Mouse (Mus musculus) B cell, adult 2 months (primary cell): Measurements from ENCODE around the gene Patl2.

Experiments used
- DNase-seq, 2 experiments: peaks; one replicate each; pipeline ENCODE4 v3.0.0; 2022

Gene Patl2

GRCm38 (mm10) chr2:122171292-122171691 is 14.7 kb downstream of the Patl2 start:
- DNase-seq, result no peak

DNA sequence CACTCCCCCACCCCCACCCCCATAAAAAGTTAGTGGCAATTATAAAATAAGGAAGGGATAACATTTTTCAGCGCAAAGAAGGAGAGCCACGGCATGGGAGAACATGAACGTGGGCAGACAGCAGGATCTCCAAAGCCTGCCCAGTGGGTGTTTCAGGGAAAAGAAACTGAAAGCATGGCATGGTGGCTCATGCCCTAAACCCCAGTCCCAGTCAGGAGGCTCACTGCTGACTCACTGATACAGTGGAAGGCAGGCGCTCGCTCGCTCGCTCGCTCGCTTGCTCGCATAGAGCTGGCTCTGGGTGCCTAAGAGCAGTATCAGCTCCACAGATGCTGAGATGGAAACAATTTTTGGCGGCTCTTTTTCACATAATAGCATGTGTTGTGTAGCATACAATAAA is 21.7 kb downstream of the Patl2 start:
- DNase-seq, result peak in 1 of 2 experiments; percentile 23

GRCm38 (mm10) chr2:122163430-122164195 is 22.4 kb downstream of the Patl2 start:
- no peak for DNase-seq

DNA sequence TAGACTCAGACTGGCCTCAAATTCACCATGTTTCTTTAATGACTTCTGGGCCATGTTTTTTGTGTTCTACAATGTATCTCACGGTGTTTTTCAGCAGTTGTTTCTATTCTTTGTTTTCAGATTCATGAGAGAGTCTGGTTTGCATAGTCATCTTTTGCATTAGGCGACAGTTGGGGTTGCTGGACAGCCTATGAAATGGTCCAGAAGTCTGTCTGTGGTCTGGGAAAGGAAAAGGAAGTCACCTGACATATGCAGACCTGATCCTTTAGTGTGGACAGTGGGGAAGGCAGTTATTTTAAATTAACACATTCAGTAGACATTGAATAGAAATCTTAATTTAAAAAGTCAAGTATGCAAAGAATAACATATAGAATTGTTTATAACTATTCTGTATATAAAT is 23.5 kb downstream of the Patl2 start:
- no peak for DNase-seq

DNA sequence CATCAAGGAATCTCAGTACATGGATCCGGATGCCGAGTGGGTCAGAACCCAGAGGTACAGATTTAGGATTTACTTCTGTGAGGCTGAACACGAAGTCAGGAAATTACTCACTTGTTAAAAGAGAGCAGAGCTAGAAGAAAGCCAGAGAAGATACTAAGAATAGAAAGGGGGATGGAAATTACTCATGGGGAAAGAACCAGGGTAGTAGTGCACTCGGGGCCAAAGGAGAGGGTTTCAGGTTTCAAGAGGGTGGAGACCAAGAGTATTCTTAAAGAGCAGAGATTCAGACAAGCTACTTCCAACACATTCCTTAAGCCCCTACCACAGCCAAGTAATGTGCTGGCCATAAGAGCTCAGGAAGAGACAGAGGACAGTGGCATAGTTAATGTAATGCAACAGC is 24.4 kb downstream of the Patl2 start:
- DNase-seq, result no peak

DNA sequence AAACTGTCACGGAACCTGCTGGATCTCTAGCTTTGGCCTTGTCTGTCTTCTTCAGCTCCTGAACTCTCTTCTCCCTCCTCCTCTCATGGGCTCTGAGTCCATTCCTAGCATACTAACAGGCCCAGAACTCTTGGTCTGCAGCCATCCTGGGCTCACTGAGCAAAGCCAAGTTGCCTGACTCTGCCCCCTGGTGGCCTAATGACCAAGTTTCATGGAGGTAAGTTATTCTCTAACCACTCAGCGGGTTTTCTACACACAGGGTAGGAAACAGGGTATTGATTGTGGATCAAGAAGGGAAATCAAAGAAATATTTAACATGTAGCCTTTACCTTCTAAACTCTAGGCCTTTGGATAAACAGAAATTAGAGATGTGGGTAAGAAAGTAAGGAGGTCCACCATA is 25.3 kb downstream of the Patl2 start, which contains the start of gene Trim69:
Trim69 (plus strand) TSS at position 21 of the 400 bp plus-strand sequence.
- peak; percentile 89 to 92 for DNase-seq

DNA sequence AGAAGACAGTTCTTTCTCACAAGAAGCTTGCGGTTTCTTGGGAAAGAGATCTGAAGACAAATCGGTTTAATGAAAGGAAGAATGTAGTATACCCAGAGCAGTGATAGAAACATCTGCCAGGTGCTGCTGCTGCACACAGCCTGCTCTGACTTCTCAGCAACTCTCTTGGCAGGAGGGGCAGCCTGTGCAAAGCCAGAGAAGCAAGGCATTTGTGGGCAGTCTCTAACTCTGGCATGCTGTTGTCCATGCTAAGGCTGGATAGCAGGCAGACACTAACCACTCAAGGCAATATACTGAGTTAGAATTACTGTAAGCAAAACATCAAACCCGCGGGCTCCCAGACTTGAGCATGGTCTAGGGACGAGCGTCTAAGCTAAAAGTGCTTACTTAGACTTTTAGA is 26.3 kb downstream of the Patl2 start:
- DNase-seq, result no peak

GRCm38 (mm10) chr2:122158362-122158802 is 27.6 kb downstream of the Patl2 start:
- DNase-seq, result no peak

DNA sequence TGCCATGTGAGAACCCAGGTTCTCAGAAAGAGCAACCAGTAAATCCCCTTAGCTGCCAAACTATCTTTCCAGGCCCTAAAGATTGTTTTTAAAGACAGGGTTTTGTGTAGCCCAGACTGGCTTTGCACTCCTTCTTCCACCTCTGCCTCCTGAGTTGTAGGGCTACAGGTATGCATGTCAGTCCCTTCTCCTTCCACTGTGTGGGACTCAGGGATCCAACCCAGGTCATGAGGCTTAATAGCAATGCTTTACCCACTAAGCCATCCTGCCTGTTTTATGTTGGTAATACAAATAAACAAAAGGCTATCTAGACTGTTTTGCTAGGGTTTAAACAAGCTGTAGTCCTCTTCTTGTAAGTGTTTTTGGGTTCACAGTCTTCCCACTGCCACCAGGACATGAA is 28.4 kb downstream of the Patl2 start:
- no peak for DNase-seq

- DNase-seq, result peak in 1 of 2 experiments; percentile 29
These were observed 29.8 kb downstream of the Patl2 start for GRCm38 (mm10) chr2:122156051-122156700.

GRCm38 (mm10) chr2:122155292-122155691 is 30.7 kb downstream of the Patl2 start:
- DNase-seq, result peak in 1 of 2 experiments; percentile 25

GRCm38 (mm10) chr2:122154479-122154878 is 31.5 kb downstream of the Patl2 start:
- DNase-seq, result no peak

DNA sequence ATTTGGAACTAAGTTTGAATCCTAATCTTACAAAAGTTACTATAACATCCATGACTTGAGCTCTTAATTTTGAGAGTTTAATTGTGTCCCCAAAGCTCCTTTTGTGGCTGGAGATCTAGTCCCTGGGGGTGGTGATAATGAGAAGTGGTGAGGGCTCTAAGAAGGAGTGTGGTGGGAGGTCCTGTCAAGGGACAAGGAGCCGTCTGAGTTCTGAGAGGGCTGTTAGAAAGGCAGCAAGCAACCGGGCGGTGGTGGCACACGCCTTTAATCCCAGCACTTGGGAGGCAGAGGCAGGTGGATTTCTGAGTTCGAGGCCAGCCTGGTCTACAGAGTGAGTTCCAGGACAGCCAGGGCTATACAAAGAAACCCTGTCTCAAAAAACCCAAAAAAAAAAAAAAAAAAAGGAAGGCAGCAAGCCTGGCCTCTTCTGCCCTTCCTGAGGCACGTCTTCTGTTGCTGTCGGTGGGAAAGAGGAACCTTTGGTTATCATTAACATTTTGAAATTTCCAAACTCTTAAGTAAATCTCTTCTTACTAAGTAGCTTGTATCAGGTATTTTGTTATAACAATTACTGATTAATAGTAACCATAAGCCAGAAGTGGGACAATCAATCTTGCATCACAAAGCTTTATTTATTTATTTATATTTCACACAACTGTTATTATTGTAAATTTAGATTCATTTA is 32.2 kb downstream of the Patl2 start:
- no peak for DNase-seq

DNA sequence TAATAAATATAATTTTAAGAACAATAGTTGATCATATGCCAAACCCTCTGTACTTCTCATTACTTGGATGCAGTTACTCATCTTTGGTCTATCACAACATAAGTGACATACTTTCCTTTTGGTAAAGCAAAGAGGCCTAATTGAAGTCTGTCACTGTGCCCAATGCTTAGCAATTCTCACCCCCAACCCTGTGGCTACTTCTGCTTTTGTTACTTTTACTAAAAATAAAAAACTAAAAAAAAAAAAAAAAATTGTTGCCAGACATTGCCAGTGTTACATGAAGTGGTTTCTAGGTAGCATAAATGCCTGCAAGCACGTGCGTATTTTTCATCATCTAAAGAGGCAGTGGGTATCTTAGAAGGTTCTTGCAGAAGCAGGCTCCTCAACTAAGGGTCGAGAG is 33.1 kb downstream of the Patl2 start:
- no peak for DNase-seq

DNA sequence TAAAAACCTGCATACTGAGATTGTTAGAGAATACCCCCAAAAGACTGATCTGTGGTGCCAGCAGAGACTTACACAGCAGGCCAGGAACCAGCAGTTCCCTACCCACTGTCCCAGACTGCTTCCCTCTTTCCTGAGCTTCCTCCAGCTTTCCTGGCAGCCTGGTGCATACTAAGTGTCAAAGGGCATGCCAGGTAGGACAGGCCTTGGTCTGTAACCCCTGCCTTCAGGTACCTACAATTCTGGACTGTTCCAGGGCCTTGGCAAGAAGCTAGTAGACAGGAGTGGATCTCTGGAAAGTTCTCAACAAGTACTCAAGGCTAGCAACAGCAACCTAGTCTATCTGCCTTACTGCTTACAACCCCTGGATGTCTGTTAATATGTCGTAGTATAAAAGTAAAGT is 34.8 kb downstream of the Patl2 start:
- DNase-seq, result no peak

- DNase-seq, result no peak
These were observed 36.3 kb downstream of the Patl2 start for GRCm38 (mm10) chr2:122149716-122150115.

GRCm38 (mm10) chr2:122149316-122149715 is 36.7 kb downstream of the Patl2 start:
- peak; percentile 17 to 36 for DNase-seq

DNA sequence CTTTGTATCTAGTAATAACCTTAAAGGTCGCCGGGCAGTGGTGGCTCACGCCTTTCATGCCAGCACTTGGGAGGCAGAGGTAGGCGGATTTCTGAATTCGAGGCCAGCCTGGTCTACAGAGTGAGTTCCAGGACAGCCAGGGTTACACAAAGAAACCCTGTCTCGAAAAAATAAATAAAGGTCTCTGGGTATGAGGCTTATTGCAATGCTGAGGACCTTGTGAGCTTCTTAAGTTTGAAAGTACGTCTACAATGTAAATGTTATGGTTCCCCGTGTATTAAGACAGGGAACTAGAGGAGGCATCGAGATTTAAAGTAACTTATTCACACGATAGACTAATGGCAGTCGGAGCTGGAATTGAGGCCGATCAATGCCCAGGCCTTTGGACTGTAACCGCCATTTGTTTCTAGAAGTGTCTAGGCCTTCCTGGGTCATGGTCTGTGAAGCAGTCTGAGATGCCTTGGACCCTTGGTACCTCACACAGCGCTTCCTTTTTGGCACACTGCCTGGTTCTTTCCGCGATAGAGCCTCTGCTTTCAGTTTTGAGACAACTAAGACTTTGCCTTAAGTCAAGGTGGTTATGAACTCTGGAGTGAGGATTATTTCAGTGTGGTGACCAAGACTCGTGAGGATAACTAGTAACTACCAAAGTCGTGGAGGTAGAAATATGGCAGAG is 37.6 kb downstream of the Patl2 start:
- peak; percentile 81 to 82 for DNase-seq

DNA sequence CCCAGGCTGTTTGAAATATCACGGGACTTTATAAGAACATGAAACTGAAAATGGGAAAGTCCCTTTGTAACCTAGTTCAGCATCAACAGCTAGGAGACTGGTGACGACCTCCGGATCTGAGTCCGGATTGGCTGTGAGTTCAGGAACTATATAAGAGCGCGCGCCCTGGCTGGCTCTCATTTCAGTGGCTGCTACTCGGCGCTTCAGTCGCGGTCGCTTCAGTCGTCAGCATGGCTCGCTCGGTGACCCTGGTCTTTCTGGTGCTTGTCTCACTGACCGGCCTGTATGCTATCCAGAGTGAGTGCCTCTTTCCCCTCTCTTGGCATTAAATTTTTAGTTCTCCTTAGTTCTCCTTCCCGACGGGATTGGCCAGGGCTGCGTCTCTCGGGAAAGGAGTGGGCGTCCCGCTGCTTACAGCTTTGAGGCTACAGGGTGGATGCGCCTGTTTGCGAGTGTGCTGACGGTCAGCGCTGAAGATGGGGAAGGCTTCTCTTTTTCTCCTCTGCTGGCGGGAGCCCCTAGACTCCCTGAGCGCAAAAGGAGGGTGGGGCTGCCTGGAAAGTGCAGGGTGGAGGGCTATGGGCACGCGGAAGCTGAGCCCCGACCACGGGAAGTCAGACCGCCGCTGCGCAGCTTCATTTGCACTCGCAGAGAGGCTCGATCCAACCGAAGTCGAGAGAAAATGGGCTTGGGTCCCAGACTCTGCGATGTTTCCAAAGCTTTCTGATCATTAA is 38.3 kb downstream of the Patl2 start, which contains the start of gene B2m:
B2m (plus strand) TSS at position 179 of the 734 bp plus-strand sequence.
- DNase-seq, result peak; percentile 96 to 97

- DNase-seq, result peak; percentile 33 to 44
These were observed 39.3 kb downstream of the Patl2 start for GRCm38 (mm10) chr2:122146687-122147086.

- peak in 1 of 2 experiments; percentile 31 for DNase-seq
These were observed 40.2 kb downstream of the Patl2 start for GRCm38 (mm10) chr2:122145756-122146155.

DNA sequence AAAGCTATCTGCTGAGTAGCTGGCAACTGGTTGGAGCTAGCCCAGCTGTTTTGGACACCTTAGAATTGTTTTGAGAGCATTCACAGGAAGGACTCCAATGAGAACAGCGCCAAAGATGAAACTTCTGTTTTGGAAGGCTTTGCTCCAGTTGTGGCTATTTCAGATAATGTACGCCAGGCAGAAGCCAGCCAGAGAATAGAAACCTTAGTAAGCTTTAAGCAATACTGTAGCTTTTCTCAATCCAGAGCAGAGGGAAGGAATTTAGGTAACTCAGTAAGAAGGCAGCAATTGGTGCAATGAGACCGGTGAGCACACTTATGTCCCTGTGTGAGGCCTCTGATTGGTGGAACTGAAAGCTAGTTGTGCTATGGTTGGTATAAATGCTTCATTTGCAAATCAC is 42.9 kb downstream of the Patl2 start:
- no peak for DNase-seq
